Mouse (Mus musculus): ENCODE data around the gene Ngef. TPM values are rescaled to one million over a fixed set of nuclear protein-coding genes. Genes with fewer than 3 reads are reported as not detected.
"Not testable (repeated sequence)": the region's sequence is repeated elsewhere in the genome, so short reads cannot be mapped to it uniquely, and the experiment has no call there.

Ngef gene
- total RNA-seq, 2 experiments from 2014 or later: 0.14 to 0.22 TPM

DNA sequence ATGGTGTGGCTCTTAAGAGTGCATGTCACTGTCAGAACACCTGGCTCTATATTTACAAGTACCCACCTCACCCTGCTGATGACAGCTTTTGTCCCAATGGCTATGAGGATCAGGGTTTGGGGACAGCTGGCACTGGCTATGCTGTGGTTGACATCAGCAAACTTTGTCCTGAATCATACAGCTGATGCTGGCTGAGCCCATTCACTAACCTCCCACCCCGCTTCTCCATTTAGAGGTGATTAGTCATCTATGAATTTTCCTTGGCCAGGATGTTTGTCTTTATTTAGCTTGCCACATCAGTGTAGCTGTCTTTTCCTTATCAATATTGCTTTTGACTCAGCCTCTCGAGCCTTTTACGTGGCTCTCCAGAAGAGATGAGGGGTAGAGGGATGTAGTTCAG, 81.4 kb downstream of the Ngef start:
- intact Hi-C loops (cut with DNase I): no loop called here
- no peak for DNase-seq

DNA sequence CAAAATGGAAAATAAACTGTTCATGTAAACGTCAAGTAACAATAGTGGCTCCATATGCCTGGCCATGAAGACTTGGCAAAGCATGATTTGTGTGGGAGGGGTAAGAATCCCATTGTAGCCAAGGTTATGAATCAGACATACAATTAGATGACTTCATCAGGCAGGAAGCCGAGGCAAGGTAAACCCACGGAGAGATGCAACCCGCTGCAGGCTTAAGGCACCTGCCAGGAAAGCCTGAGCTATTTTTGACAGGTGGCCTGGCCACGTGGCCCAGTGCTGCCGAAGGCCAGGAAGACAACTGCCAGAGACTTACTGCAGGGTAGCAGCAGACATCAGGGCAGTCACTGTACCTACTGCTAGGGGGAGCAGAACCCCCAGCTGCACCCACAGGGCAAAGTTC, 87.3 kb downstream of the Ngef start:
- intact Hi-C loops (cut with DNase I): no loop called here
- DNase-seq: peak in 1 of 2 experiments; percentile 11

DNA sequence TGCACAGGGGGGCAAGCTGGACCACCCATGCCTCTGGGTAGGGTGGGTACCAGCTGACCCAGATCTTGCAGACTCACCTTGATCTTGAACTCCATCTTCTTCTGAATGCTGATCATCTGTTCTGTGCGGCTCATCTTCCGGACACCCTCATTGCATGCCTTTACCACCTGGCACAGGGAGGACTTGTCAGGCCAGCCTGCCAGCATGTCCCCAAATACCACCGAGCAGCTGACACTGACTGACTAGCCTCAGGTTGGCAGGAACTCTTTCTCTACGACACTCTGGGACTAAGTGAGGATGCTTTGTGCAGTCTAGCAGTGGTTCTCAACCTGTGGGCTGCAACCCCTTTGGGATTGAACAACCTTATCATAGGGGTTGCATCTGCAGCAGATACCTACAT, 91.1 kb downstream of the Ngef start:
- intact Hi-C loops (cut with DNase I): no loop called here
- no peak for DNase-seq

DNA sequence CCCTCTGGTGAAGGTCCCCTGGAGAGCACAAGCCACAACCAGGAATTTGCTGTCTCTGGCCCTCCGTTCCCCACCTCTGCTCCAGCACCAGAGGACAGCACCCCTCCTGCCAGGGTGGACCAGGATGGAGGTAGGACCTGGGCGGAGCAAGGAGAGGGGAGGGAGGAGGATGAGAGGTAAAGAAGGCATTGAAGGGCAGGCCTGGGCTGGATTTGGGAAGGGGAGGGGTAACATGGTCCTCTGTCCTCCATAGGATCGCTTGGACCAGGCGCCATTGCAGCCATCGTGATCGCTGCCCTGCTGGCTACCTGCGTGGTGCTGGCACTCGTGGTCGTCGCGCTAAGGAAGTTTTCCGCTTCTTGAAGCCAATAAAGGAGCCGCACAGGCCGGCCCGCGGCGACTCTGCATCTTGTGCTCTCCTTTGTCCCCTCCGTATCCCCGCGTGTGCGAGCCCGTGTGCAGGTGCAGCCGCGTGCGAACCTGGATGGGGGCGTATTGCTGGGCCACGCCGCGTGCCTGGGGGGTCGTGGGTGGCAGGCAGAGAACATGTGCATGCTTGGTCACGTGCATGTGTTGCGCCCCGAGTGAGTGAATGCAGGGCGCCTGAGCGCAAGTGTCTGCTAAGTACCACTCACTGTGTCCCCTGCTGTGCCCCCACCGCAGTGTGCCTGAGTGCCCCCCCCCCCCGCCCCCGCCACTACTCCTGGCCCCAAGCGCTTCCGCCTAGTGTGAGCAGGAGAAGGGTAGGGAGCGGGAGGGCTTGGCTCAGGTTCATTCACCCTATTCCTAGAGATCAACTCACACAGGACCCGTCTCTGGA, 98.4 kb downstream of the Ngef start:
- intact Hi-C loops (cut with DNase I): no loop called here
- DNase-seq: no peak

DNA sequence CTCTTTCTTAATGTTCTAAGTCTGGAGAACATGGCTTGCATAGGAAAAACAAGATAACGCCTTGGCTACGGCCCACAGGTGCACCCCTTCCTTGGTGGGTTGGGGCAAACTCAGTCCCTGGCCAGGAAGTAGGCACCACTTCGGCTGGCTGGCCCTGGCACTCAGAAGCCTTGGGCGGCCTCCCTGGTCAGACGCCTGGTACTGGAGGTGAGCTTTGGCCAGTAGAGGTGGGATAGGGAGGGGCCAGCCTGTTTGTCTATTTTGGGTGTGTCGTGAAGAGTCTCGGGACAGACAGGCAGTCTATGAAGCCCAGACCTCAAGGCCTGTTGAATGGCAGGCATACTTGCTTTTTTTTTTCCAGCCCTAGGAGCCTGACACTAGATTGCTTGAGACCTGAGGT, 101.1 kb downstream of the Ngef start:
- DNase-seq: peak; percentile 25 to 38
- intact Hi-C loops (cut with DNase I): no loop called here

DNA sequence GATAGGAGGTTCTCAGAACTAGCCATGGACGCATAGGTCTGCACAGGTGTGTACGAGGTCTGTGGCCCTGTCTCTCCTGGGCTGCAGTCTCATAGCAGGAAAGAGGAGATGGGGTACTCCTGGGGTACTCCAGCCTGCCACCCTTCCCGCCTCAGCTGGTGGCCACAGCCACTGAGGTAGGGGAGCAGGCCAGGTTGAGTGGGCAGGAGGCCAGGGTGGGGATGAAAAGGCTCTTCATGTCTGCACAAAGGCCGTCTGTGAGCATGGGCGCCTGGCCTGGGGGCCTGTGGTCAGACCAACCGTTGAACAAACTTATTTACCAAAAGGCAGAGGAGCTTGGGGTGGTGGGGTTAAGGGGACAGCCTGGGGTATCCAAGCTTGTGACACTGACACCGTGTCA, 101.8 kb downstream of the Ngef start:
- intact Hi-C loops (cut with DNase I): no loop called here

DNA sequence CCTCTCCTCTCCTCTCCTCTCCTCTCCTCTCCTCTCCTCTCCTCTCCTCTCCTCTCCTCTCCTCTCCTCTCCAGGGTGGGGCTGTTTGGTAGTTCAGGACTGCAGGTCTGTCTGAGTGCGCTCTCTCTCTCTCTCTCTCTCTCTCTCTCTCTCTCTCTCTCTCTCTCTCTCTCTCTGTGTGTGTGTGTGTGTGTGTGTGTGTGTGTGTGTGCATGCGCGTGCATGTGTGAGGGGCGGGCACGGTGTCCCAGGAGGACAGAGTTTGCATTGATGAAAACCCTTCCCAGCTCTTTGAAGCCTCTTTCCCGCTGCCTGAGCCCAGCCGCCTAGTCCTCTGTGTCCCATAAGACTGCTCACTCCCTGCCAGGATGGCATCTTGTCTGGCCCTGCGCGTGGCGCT, 103.7 kb downstream of the Ngef start, which contains the start of gene Snorc:
TSS of gene Snorc (plus strand) at position 301 of the 400 bp plus-strand sequence.
- DNase-seq; intact Hi-C loops (cut with DNase I): not testable (repeated sequence)

More for the DNA sequence above, 101.8 kb downstream of the Ngef start:
- no peak for DNase-seq

DNA sequence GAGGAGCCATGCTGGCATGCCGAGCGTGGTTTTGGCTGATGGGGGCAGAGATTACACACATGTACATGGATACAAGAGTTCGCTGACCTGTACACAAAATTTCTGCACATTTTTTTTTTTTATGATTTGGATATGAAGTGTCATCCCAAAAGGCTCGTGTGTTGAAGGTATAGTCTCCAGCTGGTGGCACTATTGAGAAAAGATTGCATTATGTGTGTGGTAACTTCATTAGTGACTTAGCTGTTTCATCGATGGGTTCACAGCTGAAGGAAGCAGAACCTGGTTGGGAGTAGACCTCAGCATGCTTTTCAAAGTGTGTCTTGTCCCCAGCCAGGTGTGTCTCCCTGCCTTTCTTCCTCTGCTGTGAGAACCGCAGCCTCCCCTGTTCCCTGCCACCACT, 105.3 kb downstream of the Ngef start:
- intact Hi-C loops (cut with DNase I): no loop called here
- DNase-seq: no peak

DNA sequence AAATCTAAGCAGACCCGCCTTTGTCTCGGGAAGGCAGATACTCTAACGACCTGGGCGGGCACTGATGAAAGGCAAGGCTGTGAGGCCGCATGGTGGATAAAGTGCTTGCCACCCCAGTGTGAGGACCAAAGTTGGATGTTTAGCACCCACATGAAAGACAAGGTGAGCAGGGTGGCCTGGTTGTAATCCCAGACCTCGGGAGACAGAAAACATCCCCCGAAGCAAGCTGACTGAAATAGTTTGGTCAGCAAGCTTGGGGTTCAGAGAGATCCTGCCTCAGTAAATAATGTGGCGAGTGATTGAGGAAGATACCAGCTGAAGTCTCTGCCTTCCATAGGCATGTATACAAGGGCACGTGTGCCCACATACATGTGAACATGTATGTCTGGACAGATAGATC, 106.2 kb downstream of the Ngef start:
- intact Hi-C loops (cut with DNase I): no loop called here
- DNase-seq: no peak

DNA sequence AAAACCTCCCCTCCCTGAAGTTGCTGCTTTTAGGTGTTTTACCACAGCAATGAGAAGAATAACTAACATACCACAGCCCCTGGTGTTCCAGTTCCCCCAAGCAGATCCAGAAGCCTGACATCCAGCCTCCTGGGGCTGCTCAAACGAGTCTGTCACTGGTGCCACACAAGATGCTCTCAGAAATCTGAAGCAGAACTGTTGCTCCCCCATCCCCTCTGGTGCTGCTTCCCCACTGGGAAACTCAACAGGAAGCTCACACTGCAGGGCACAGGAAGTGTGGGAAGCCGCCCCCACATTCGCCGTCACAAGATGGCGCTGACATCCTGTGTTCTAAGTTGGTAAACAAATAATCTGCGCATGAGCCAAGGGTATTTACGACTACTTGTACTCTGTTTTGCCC, 113.8 kb downstream of the Ngef start:
- intact Hi-C loops (cut with DNase I); DNase-seq: not testable (repeated sequence)

DNA sequence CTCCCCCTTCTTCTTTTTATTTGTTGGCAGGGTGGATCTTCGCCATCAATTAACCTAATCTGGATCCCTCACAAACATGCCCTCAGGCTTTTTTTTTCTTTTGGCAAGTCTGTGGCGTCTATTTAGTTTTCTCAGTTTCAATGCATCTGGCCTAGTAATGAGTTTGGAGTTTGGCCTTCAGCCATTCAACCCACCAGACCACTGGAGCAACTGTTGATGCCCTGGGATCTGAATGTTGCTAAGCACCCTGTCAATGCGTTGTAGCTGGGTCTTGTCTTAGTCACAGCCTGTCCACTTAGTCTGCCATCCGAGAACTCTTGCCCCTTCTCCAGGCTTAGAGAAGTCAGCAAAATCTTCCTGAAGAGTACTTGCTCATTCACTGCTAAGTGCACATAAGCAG, 115.6 kb downstream of the Ngef start:
- no peak for DNase-seq
- intact Hi-C loops (cut with DNase I): no loop called here

DNA sequence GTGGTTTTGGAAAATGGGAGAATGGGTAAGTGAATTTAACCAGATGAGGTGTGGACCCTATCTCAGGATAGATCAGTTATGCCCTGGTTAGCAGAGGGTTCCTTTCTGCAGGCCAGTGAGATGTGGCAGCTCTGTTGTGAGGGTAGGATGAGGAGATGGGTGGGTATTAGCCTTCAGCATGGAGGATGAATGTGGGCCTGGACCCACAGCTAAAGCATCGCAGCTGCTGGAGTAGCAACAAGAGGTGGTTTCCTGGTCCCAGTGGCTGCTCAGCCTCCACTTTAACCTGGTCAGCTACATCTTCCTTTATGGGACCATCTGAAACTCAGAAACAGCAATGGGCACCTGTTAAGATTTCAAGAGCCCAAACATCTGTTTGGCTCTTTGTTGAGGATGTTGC, 117.2 kb downstream of the Ngef start:
- intact Hi-C loops (cut with DNase I): no loop called here

DNA sequence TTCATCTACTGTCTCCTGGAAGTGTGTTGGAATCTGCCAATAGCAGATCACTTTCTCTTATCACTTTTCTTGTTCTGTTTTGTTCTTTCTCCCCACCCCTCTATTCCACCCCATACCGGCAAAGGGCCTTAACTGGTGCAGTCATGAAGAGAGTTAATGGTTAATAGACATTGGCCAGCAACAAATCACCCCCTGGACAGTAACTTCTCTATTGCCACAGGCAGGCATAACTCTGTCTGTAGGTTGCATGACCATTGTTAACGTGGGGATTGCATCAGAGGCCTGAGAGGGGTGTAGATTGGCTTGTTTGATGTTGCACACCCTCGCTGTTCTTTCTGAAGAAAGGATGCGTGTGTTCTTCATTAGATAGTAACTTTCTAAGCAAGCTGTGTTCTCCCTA, 124.2 kb downstream of the Ngef start:
- DNase-seq: no peak
- intact Hi-C loops (cut with DNase I): loop anchor here (2.0 to 5.0 kb wide), 2 partner anchors 271 to 308 kb away; partner anchors contain the start of gene Atg16l1

More for the DNA sequence above, 117.2 kb downstream of the Ngef start:
- DNase-seq: no peak

DNA sequence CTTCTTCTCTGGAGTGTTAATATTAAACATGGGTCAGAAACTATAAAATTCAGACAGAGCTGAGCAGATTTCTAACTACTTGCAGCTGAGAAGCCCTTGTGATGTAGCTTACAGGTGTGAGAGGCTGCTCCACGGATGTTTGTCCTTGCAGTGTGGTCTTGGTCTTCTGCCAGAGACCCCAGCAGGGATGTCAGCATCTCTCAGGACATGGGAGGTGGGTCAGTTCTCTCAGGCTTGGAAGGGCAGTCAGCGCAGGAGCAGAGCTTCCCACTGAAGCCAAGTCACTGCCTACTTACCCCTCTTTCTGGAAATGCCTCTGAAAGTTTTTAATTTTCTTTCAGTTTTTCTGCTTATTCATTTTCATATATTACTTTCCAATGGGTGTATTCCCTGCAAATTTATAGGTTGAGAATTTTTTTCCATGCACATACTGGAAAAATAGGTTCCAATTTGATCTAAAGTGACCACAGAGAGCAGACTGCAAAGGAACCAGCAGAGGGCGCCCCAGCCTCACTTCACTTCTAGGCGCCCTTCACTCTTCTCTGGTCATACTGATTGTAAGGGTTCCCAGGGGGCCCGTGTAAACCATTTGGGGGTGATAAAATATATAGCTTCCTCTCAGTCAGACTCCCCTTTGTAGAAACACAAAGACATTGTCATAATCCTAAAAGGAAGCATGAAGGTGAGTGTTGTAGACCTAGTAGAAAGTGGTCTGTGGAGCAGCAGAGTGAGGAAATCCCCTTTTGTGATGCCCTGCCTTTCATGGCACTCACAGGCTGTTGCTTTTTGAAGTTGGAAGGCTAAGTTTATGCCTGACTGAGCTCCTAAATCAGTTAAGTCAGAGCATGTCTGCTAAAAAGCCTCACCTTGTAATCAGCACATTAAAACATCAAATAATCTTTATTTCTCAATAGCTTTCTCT, 126.2 kb downstream of the Ngef start:
- intact Hi-C loops (cut with DNase I): loop anchor here (1.0 to 5.0 kb wide), 3 partner anchors 161 to 310 kb away; partner anchors contain the start of gene Atg16l1
- peak; percentile 50 to 72 for DNase-seq

DNA sequence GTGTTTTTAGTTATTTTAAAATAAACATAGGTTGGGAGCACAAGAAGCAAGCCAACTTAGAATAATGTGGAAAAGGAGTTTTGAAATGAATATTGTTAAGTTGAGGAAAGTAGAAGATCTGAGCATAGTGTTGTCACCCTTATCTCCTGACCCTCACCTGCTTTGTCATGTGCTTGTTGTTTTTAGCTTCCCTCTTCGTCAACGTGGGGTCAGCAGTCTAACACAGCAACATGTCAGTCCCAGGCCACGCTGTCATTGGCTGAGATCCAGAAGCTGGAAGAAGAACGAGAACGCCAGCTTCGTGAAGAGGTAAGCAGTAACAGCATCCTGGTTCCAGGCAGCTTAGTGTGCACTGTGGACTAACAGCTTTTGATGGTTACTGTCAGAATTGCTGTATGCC, 137.1 kb downstream of the Ngef start:
- DNase-seq: no peak
- intact Hi-C loops (cut with DNase I): no loop called here

DNA sequence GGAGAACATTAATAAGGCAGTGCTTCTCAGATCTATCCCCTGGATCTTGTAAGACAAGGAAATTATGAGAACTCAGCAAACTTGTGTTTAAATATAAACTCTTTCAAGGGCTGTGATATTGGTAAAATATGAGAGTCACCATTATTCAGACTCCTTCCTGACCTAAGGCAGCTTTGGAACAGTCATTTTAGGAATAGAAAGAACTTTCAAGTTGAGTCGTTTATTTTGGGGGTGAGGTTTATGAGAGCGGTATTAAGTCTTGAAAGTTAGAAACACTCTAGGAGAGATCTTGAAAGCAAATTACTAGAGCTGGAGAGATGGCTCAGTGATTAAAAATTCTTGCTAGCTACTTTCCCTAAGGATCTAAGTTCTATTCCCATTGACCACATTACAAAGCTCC, 138.5 kb downstream of the Ngef start:
- DNase-seq: no peak

More for the DNA sequence above, 138.5 kb downstream of the Ngef start:
- intact Hi-C loops (cut with DNase I): no loop called here

Other genes with a start within 250 kb of the Ngef start
- 10 to 100 TPM; 43.3 to 46.4 TPM for gene Gigyf2, start 246.9 kb downstream of the Ngef start, total RNA-seq (2021)
- gene Kcnj13, start 179.1 kb downstream of the Ngef start, total RNA-seq (2021): not detected
- not detected for gene Snorc, start 103.6 kb downstream of the Ngef start, total RNA-seq (2021)
- gene Neu2, start 64.0 kb downstream of the Ngef start, total RNA-seq (2021): not detected
- gene Inpp5d, start 46.4 kb upstream of the Ngef start, total RNA-seq (2021): 10 to 100 TPM in 1 of 2 experiments, 1 to 10 TPM in 1; 9.0 to 21.8 TPM
- gene Atg16l1, start 182.0 kb upstream of the Ngef start, total RNA-seq (2021): 10 to 100 TPM; 27.4 to 29.7 TPM
- under 1 TPM; 0.19 to 0.44 TPM for gene Sag, start 229.8 kb upstream of the Ngef start, total RNA-seq (2021)

Data from heart, postnatal 36 days (tissue).